Mouse (Mus musculus): ENCODE data around the gene Nav2.

Nav2 gene

DNA sequence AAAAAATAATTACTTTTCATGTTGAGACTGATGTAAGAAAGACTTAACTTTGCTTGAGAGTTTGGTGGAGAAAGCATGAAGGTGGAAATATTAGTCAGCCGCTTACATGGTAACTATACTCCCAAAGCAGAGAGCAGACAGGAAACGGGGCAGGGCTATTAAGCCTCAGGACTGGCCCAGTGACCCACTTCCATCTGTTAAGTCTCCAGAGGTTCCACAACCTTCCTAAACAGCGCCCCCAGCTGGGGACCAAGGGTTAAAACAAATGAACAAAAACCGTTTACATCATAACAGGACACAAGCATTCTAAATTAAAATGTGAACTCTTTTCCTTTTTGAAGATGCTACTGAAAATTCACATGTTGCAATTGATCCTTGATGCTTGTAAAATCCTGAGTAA is 29.7 kb downstream of the Nav2 start:
- peak; percentile 45 for DNase-seq

DNA sequence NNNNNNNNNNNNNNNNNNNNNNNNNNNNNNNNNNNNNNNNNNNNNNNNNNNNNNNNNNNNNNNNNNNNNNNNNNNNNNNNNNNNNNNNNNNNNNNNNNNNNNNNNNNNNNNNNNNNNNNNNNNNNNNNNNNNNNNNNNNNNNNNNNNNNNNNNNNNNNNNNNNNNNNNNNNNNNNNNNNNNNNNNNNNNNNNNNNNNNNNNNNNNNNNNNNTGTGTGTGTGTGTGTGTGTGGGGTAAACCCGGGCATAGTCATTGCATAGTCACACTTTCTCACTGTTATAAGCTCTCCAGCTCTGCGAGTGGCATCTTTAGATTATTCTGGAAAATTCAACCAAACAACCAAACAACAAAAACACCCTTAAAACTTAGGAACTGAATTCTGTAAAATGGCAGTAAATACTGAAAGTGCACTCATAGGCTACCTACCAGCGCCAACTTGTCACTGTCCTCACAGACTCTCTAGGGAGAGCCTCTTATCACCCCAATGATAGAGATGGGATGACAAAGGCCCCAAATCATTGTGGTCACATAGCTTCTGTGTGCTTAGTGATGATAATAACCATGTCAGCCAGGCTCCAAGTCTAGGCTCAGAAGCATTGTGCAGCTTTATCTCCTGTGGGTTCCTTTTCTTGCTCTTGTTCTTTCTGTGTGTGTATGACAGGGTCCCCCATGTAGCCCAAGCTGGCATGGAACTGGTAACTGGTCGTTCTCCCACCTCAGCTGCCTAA is 40.0 kb downstream of the Nav2 start:
- no peak for DNase-seq

DNA sequence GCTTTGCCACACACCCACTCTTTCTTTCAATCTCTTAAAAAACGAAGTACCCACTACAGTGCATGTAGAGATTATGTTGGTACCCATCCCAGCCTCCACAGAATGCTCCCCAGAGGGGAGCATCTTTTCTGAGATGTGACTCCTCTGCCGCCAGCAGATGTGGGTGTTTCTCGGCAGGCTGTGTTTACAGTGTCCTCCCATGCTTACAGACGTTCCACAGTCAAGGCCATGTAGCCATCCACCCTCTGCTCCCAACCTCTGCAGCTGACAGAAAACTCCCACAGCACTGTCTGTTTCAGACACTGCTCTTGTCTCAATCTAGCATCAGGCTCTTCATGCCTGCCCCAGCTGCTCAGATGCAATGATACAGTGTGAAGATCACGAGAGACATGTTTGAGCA is 46.0 kb downstream of the Nav2 start:
- DNase-seq: no peak

DNA sequence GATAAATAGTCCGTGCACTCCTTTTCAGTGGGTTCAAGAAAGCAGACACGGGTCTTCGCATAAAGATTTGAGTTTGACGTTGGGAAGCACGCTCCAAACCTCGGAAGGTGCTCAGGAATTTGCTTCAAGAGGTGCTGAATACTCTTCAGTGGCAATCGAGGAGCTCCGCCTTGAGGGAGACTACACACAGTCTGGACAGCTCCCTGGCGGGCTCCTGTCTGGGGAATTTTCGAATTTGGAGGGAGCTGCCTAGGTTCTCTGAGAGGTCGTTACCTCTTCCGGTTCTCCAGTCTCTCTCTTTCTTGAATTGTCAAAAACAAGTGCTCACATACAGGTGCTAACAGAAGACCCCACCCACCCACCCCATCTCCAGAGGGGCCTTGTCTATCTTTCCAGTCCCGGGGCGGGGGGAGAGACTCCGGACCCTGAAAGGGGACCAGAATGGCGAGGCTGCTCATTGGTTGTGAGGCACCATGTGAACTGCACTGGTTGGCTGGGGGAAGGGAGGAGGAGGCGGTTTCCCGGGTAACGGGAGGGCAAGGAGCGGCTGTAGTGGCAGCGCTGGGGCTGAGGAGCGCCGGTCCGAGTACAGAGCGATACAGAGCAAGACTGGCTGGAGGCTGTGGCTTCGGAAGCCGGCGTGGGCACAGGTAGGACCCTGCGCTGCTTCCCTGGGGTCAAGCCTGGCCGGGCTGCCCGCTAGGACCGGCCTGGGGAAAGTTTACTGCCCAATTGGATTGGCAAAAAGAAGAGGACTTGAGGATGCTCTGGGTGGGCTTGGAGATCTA is 50.2 kb downstream of the Nav2 start:
- peak; percentile 78 for DNase-seq

DNA sequence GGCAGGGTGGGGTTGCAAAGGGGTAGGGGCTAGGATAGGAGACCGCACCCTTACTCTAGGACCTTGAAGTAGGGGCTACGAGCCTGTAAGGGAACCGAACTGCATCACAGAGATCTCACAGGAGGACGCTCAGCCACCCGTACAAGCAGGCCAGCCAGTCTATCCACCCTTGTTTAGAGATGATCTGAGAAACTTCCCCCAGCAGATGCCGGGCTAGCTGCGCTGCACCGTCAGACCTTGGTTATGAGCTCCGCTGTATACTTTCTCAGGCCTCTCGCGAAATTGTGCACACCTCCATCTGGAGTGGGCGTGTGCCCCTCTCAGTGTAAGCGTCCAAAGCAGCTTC is 50.8 kb downstream of the Nav2 start:
- no peak for DNase-seq

DNA sequence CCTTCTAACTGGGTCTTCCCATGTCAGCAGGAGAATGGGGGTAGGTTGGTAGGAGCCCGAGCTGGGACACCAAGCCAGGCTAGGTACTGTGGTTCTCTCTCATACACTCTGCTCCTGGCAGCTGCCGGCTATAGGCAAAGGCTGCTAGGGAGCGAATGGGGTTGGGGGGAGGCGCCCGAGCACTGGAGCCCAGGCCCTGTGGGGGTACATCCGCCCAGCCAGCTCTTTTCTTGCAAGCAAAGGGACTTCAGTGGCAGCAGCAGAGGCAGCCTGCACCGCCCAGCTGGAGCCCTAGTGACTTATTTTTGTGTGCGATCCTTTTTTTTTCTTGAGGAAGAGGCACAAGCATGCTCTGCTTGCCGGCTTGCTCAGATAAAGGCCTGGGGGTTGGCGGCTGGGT is 51.6 kb downstream of the Nav2 start:
- DNase-seq: no peak

DNA sequence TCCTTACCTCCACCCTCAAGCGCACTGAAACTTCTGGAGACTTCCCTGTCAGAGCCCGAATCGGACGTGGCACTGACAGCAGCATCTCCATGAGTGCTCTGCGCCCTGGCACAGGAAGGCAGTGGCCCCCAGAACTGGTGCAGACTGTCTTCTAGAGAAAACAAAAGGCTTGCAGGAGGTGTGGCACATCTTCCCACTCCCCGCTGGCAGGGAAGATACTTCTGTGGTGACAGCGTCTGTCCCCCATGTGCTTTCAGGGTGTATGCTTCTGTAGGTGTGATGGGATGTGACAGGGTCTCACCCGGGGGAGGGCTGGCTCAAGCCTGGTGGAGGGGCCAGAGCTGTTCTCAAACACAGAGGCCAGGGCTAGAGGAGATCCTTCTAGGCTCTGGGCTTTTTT is 53.0 kb downstream of the Nav2 start:
- DNase-seq: no peak

DNA sequence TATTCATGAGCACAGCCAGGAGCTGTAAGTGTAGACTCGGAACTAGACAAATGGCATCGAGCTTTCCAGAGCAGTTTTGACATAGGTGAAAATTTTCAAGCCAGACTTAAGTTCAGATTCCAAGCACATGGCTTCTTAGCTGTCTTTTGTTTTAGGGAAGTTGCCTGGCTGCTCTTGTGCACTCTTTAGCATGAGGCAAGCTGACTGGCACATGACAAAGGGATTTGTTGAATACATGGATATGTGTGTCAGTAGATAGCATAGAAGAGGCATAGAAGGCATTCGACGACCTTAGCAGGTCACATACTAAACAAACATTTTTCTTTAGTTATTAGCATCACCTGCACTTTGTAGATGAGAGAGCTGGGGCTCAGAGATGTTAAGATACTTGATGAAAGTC is 53.4 kb downstream of the Nav2 start:
- no peak for DNase-seq

DNA sequence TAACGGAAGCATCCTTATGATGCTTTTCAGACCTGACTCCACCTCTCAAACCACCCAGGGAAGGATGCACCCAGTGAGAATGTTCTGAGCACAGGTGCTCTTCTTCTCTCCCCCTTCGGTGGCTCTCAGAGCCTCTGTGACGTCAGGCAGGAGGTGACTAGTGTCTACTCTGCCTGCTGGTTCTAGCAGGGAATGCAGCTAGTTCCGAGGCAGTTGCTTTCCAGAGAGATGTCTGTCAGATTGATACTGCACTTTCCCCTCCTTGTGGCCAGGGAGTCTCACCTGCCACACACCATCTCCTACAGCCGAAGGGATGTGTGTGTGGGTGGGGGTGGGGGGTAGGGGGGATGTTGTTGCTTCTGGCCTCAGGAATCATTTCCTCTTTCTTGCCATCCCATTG is 54.6 kb downstream of the Nav2 start:
- DNase-seq: no peak

DNA sequence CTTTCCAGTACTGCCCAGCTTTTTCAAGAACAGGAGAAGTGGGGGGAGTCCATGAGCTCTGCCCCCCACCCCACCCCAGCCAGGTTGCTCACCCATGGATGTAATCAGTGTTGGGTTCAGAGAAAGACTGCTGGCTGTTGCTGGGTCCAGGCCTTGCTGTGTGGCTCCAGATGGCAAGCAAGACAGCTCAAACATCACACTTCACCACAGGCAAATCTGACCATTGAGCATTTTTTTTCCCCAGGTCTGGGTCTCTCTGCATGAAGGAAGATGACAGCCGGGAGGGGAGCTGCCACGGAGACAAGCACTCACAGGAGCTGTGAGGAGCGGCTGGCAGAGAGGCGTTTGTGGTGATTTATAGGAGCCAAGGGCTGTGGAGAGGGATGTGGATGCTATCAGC is 55.0 kb downstream of the Nav2 start:
- DNase-seq: no peak

DNA sequence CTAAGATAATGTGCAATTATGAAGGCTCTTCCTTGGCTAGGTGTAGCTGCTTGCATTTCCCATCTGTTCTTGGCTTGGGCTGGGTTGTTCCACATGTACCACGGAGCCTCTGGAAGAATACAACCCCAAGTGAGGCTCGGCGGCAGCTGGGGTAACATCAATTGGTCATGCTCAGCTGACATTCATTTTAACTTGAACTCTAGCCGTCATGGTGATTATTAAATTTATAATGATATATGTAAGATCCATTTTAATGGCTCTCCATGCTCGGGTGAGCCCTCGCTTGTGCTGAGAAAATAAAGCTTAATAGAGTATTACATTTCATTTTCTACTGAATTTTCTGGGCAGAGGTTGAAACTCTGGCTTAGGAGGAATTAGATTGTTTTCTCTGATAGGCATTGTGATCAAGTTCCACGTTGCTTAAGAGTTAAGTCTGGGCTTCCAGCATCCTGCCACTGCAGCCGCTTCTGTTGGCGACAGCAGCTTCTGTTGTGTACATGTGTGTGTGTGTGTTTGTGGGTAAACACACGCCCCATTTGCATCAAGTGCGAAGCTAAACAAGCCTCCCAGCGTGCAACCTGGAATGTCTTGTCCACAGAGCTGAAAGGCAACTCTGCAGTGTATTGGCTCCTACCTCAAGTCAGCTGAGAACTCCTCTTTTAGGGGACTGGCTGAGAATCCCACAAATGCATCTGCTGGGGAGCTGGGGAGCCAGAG is 57.4 kb downstream of the Nav2 start:
- no peak for DNase-seq

DNA sequence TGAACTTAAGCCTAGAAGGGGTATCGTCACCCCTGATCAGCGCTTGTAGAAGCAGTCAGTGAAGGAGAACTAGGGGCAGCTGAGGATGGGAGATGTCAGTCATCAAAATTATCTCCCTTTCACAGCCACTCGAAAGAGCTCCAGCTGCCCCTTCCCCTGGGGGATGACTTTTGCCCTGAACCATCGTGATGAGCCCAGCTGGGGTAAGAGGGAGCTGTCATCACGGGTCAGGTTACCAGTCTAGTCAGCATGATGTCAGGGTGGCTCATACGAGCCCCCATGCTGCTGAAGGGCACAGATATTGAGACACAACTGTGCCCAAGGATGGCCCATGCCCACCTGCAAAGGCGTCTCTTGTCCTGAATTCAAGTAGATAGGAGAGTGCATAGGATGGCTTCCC is 72.5 kb downstream of the Nav2 start:
- DNase-seq: no peak

DNA sequence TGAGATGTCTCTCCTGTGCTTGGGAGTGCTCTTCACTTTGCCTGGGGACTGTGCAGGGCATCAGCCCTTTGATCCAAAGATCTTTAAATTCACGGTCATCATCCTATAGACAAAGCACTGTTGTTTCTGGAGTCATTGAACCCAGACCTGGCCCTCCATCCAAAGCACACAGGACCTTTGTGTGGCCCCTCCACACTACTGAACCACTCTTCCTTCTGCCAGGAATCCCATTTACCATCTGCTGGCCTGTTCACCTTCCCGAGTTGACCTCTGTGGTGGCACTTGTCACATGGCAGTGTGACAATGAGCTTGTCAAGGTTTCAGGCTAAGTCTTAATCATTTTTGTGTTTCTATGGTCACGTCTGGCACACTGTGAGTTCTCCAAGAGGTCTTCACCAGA is 73.3 kb downstream of the Nav2 start:
- DNase-seq: no peak

DNA sequence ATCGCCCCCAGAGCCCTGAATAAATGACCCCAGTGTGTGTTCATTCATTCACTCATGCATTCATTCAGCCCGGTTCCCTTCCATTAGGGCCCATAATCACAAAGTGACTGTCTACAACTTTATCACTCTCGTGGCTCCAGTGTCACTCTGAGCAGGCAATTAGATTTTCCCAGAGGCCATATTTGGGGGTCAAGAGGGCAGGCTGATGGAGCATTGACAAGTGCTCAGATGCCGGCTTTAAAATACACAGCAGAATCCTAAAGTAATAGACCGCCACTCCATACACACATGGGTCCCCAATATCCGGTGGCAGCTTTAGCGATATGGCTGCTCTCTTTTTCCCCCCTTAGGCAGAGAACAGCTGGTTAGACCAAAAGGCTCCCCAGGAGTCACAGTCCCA is 74.1 kb downstream of the Nav2 start:
- DNase-seq: no peak

DNA sequence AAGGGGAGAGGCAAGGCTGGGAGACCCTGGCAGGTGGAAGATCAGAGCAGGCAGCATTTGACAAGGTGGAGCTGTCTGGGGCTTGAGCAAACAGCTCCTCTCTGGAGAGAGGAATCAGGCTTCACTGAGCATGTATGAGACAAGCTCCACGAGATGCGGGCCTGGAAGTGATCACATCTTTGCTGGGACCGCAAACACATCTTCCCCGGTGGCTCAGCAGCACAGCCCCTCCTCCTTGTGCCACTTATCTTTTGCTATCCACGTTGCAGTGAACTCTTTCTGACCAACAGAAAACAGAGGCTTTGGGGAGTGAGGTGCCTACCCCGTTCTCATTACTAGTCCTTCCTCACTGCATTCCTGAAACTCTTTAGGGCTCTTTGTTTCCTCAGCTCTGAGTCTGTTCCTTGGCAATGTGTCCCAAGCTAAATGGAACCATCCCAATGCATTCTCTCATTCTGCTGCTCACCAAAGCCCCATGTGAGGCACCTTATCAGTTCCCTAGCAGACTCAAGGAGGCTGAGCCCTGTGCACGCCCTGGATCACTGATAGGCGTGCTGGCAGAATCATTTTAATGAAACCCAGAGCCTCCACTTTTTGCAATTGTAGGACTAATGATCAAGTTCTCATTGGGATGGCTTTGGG is 83.5 kb downstream of the Nav2 start:
- DNase-seq: no peak

DNA sequence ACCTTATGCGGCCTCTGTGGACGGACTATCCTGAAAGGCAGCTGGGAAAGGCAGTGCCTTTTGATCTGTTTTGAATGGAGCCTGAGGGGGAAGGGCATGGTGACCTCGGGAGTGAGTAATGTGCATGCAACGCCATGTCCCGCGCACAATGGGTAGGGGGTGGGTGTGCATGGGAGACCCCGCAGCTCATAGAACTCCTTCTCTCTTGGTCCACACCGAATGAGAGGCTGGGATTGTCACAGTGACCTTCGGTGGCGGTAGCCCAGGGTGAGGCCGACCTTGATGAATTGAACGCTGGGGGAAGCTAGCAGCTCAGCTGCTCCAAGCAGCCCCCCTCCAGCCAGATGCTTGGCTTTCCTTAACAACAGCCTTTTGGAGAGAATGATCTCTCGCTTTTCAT is 86.7 kb downstream of the Nav2 start:
- DNase-seq: no peak

DNA sequence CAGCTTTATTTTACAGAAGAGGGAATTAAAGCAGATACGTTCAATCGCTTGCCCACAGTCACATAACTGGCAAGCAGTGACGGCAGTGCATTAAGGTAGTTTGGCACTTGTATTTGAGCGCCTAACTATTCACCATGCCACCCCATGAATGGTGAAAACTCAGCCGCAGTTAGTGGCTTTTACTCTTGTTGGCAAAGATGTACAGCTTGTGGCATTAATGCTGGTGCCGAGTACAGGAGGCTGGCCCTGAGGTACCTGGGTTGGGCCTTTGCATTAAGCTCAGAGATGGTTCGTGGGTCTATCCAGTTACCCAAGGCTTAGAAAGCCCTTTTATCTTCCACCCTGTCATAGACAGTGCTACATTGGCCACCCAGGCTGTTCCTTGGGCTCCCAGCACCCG is 87.2 kb downstream of the Nav2 start:
- DNase-seq: no peak

DNA sequence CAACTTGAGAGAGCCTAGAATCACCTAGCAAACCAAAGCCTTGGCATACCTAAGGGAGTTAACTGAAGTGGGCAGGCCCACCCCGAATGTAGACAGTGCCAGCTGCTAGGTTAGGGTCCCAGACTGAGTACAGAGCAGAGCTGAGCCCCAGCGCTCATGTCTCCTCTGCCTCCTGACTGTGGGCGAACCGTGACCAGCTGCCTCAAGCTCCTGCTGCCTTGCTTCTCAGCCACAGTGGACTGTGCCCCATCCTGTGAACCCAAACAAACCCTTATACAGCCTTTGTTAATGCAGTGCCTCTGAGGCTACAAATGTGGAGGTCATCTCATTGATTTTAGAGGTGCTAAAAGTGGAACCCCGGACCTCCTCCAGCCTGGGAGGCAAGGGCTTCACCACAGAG is 88.3 kb downstream of the Nav2 start:
- peak; percentile 34 for DNase-seq

DNA sequence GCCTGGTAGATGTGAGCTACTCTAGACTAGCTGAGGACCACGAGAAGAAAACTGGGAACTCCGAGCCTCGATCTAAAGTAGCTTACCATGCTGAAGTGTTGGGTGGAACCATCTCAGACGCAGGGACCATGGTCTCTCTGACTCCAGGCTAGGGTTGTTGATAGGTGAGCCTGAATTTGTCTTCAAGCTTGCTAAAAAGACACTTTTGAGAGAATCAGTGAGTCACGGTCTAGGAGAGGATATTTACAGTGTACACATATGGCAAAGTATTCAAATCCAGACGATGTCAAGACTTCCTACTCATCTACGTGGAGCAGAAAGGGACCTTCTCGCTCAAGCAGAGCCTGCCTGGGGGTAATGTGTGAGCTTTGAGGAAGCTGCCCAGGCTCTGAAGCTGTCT is 89.6 kb downstream of the Nav2 start:
- no peak for DNase-seq

DNA sequence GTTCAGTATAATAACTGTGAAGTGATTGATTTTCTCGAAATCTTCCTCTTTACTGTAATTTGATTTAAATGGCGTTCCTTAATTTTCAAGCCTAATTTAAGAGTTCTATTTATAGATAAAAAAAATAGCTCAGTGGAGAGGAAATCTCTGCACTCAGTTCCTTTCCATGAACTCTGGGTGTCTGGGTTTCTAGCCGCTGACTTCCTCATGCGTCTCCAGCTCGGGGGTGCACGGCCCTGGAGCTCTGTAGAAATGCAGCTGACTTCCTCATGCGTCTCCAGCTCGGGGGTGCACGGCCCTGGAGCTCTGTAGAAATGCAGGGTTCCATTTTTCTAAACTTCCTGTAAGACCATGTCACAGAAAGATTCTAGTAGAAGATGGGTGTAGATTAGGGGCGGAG is 90.1 kb downstream of the Nav2 start:
- DNase-seq: no peak

DNA sequence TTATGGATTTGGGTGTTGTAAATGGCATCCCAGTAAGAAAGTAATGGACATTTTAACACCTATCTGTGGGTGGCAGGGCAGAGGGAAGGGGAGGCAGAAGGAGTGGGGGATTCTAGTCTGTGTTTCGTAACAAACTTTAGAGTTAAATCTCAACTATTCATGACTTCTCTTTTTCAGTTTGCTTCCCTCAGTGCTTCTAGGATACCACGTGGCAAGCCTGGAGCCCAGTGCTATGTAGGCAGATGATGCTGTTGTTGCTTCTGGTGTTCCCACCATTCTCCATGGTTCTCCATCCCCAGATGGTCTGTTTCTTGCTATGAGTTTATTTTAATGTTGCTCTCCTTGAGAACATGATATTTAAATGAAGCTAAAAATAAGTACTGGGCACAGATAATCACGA is 92.3 kb downstream of the Nav2 start:
- DNase-seq: no peak

DNA sequence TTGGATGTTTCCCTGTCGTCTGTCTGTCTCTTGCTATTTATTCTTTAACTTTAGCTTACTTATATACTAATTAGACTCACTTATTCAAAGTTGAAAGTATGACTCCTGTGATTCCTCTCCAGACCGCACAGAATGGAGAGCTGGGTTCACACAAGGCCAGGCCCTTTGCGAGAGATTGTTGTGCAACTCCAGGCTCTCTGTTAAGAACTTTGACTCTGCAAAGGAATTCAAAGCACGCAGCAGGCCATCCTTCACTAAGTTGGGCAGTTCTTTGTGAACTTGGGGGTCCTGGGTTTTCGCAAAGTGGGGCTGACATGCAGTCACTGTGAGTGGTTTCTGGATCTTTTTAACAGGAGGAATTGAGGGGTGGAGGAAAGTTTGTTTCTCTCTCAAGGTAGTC is 95.9 kb downstream of the Nav2 start:
- peak; percentile 57 for DNase-seq

DNA sequence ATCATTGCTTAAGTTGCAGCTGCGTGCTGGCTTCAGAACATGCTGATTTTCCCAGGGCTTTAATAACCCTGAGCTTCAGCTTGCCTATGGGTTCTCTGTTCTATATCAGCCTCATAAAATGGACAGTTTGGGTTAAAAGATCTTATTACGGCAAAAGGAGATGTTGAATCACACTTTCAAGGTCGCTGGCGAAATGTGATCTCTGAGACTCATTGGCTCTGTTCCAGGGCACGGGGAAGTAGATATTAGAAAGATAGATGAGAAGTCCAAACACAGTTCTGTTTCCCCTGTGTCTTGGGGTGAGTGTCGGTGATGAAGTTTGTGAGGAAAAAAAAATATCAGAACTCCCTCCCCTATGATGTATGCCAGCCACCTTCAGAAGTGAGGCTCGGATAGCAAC is 98.4 kb downstream of the Nav2 start:
- no peak for DNase-seq

DNA sequence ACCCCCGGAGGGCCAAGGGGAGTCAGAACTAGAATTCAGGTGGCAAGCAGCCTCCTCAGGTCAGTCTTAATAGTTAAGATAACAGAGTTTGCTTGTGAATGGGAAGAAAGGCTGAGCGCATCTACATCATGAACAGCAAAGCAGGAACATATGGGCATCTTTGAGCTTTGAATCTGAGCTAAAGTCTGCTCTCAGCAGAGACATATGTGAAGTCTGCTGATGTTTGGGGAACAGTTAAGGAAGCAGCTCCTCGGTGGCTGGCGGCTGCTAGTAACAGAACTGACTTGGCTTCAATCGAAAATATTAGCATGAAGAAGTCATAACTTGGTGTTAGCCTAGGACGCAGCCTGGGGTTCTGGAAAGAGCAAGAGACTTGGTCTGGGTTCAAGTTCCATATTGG is 102.2 kb downstream of the Nav2 start:
- no peak for DNase-seq
